Mouse (Mus musculus): Measurements from ENCODE around the gene Nedd8.

DNA sequence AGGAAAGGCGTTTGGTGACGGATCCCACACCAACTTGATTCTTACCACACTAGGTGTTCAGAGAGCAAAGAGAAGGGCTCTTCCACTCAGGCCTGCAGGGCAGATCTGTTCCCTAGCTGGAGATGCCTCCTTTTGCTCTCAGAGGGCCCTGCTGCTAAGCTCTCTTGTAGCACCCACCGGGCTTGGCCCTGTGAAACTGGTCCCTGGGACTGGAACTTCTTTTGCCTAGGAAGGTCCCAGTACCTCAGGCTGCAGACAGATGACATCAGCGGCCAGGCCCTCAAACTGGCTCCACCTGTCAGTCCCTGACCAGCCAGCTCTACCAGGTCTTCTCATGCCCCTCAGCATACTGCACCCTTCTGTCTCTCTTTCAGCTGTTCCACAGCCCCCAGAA is 41.8 kb upstream of the Nedd8 start, which contains the start of gene Tgm1:
- TF ChIP-seq MAX (IDR thresholded peaks at IDR 0.05; ENCODE audit: low read depth) = no peak
- TF ChIP-seq POLR2A (IDR thresholded peaks at IDR 0.05; ENCODE audit: insufficient read length, low read depth) = no peak
- no peak for TF ChIP-seq E2F4 (IDR thresholded peaks at IDR 0.05; ENCODE audit: insufficient read depth)
- no peak for TF ChIP-seq TCF3 (IDR thresholded peaks at IDR 0.05; ENCODE audit: insufficient read length, low read depth)
- TF ChIP-seq MYOD1 (IDR thresholded peaks at IDR 0.05; ENCODE audit: control insufficient read depth in 1 of 3, insufficient read length in 2 of 3, low read depth in 2 of 3) = no peak
- TF ChIP-seq USF1 (IDR thresholded peaks at IDR 0.05; ENCODE audit: low read depth) = no peak
- no peak for TF ChIP-seq POLR2AphosphoS2 (IDR thresholded peaks at IDR 0.05; ENCODE audit: insufficient read length, low read depth)
- TF ChIP-seq SRF (IDR thresholded peaks at IDR 0.05; ENCODE audit: control insufficient read depth, insufficient read length, low read depth) = no peak
- TF ChIP-seq MYOG (IDR thresholded peaks at IDR 0.05; ENCODE audit: control insufficient read depth in 1 of 3, insufficient read depth in 1 of 3, insufficient read length in 2 of 3, low read depth in 2 of 3) = no peak
- TF ChIP-seq TCF12 (IDR thresholded peaks at IDR 0.05; ENCODE audit: insufficient read depth, poor library complexity, severe bottlenecking) = no peak
- no peak for TF ChIP-seq REST (IDR thresholded peaks at IDR 0.05; ENCODE audit: insufficient read depth, insufficient read length)

Data from myocyte (in vitro differentiated cells).